Mouse (Mus musculus): ENCODE measurements around the gene Stat4.
A peak's percentile ranks its signal among the peaks of the same experiment; 100 is the strongest.

DNA sequence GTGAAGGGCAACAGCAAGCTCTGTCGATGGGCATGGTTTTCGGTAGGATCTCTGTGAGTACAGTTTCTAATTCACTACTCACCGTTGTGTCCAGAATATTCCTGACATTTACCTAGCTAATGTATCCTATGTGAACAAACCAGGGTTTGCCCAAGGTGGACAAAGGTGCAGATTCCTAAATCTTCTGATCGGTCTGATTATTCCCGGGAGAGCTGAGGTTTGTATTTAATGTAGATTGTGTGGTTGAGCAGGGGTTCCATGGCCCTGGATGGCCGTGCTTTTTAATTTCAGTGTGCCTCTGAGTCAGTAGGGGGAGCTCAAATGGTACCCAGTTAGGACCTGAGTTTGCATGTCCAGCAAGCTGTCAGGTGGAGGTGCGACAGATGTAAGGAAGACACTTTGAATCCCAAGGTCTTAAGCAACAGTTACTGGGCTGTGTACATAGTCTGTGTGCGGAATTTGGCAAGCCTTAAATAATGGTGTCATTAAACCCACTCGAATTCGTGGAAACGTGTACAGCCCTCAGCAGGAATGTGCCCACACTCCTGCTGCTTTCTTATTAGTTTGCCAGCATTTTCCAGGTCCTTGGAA, 144.9 kb downstream of the Stat4 start:
- TF ChIP-seq CTCF (IDR thresholded peaks at IDR 0.05; ENCODE audit: low read depth) (peak; percentile 33), EP300 (optimal IDR thresholded peaks at IDR 0.05) (no peak)

All from stomach, postnatal 0 days (tissue).